Mouse (Mus musculus) CH12.LX (cell line): Measurements from ENCODE around the gene Naa80.

ENCODE experiments used
- CTCF ChIP-seq, 2 experiments: IDR thresholded peaks in 1 of 2; conservative IDR thresholded peaks in 1 of 2; 2 replicates each; pipeline ENCODE4 v1.5.1; 2011 to 2012; ENCODE audit warnings: low read depth in 2 of 2, low read length in 2 of 2, improper control_type of control experiment in 1 of 2, inconsistent platforms in 1 of 2, mild to moderate bottlenecking in 1 of 2, moderate library complexity in 1 of 2
- EP300 ChIP-seq: IDR thresholded peaks from 2 replicates; pipeline ENCODE4 v1.6.1; 2011; ENCODE audit warnings: low read length, improper control_type of control experiment
- POLR2A ChIP-seq: IDR thresholded peaks from 2 replicates; pipeline ENCODE4 v1.6.1; 2011; ENCODE audit warnings: low read depth, mild to moderate bottlenecking, improper control_type of control experiment, low read length

DNA sequence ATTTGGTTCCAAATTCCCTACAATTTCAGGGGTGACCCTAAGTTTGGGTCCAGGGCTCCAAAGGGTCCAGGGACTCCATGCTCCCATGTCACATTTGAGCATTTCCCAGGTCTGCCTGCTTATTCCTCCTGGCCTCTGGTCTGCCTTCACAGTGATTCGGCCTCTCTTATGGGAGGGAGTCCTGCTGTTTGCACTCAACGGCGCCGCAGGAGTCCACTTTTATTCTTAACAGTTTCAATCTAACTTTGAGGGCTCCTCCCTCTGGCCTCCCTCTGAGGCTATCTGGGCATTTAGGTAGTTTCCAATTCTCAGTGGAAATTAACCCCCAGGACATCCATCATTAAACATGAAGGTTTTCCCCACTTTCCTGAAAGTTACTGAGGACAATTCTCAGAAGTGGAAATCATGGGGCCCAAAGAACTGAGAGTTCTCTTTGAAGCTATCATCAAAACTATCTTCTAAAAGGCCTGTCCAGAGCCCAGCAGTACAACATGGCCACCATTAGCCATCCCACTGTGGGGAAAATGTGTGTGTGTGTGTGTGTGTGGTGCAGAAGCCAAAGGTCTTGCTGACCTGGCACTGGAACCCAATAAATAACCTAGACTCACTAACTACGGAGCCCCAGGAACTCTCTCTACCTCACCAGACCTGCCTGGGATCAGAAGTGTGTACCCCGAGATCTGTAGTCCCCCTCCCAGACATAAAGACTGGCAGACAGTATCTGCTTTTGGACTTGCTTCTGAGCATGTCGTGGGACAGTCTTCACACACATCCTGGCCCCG is 15.8 kb downstream of the Naa80 start:
- TF ChIP-seq POLR2A (no peak), CTCF (conservative IDR thresholded peaks at IDR 0.05 in 1 of 2, IDR thresholded peaks at IDR 0.05 in 1 of 2; ENCODE audit: low read depth in 2 of 2, low read length in 2 of 2) (no peak), EP300 (no peak)
